Mouse (Mus musculus) lung, embryonic 15.5 days (tissue): ENCODE results near the gene Adgre1. TPM values are rescaled to one million over a fixed set of nuclear protein-coding genes. Genes with fewer than 3 reads are reported as not detected.

Source experiments
- ATAC-seq: fragments of 200-750 bp; cut with Nextera tagmentation; 2 replicates; pipeline ENCODE4 v1.8.0; 2017; ENCODE audit warnings: moderate number of reproducible peaks, borderline replicate concordance; ENCODE audit not compliant: low FRiP score, low TSS enrichment; ENCODE audit errors: extremely low read depth
- H3K27ac ChIP-seq: fragments of 300-500 bp; sonication (generic); 2 replicates; pipeline ENCODE4 v1.5.1; 2015; ENCODE audit warnings: moderate library complexity, mild to moderate bottlenecking, inconsistent platforms
- H3K27me3 ChIP-seq: fragments of 300-500 bp; sonication (generic); 2 replicates; pipeline ENCODE4 v1.6.1; 2015; ENCODE audit warnings: inconsistent platforms
- H3K36me3 ChIP-seq: fragments of 300-500 bp; sonication (generic); 2 replicates; pipeline ENCODE4 v1.6.1; 2015; ENCODE audit warnings: inconsistent platforms
- H3K4me1 ChIP-seq: fragments of 300-500 bp; sonication (generic); 2 replicates; pipeline ENCODE4 v1.6.1; 2015; ENCODE audit warnings: inconsistent platforms
- H3K4me2 ChIP-seq: fragments of 300-500 bp; sonication (generic); 2 replicates; pipeline ENCODE4 v1.6.1; 2015; ENCODE audit warnings: inconsistent platforms, mild to moderate bottlenecking, moderate library complexity
- H3K4me3 ChIP-seq: fragments of 300-500 bp; sonication (generic); 2 replicates; pipeline ENCODE4 v1.5.1; 2015; ENCODE audit warnings: mild to moderate bottlenecking, inconsistent platforms
- H3K9ac ChIP-seq: fragments of 300-500 bp; sonication (generic); 2 replicates; pipeline ENCODE4 v1.6.1; 2015; ENCODE audit warnings: inconsistent platforms
- H3K9me3 ChIP-seq: fragments of 300-500 bp; sonication (generic); 2 replicates; pipeline ENCODE4 v1.6.1; 2016; ENCODE audit warnings: inconsistent platforms
- WGBS: fragments of 180-500 bp; shearing (Covaris S2); methylation state at CpG from one replicate; pipeline ENCODE4 v1.1.7; 2015; 5-methylcytosine and 5-hydroxymethylcytosine counted together
- polyA plus RNA-seq: library from polyadenylated mRNA; unstranded; fragments of >200 nt; fragmentation: Nextera tagmentation; extraction: Ambion mirVana; gene quantifications from 2 replicates; pipeline ENCODE4 v1.2.1, GENCODE M21; 2015

Gene Adgre1
- polyA plus RNA-seq, 1 experiment from 2014 or later, result 5.0 TPM

DNA sequence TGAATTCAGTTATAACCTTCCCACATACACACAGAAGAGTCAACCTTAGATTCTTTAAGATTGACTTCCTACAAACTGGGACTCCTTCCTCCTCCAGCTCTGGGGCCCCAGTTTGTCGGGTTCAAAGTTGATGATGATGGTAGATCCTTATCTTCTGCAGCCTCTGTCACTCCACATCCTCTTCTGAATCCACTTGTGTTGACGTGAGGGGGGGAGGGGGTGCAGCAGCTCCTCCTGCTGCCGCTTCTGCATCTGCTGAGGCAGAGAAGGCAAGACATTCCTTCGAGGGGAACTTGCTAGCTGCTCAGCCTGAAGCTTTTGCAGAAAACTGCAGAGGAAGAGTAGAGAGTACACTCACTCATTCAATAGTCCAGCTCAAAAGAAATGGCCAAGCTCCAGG is 16.9 kb upstream of the Adgre1 start:
- Histone ChIP-seq H3K27me3 (no peaks in the 10 kb centered on the region), H3K4me1 (no peaks in the 10 kb centered on the region), H3K4me2 (no peak overlapping the region), H3K9ac (no peak overlapping the region), H3K4me3 (no peak overlapping the region), H3K27ac (no peak overlapping the region), H3K9me3 (no peaks in the 10 kb centered on the region), H3K36me3 (no peaks in the 10 kb centered on the region)
- ATAC-seq, result no peak
- WGBS, result 66% methylated on average over 4 of the region's 4 CpGs

GRCm38 (mm10) chr17:57344029-57344707 is 14.3 kb upstream of the Adgre1 start:
- H3K4me1 ChIP-seq, result no peaks in the 10 kb centered on the region
- 59% methylated on average over 2 of the region's 2 CpGs for WGBS
- H3K27ac ChIP-seq, result no peak overlapping the region
- H3K27me3 ChIP-seq, result no peaks in the 10 kb centered on the region
- no peak overlapping the region for H3K4me2 ChIP-seq
- H3K4me3 ChIP-seq, result no peak overlapping the region
- no peaks in the 10 kb centered on the region for H3K36me3 ChIP-seq
- ATAC-seq, result no peak
- no peaks in the 10 kb centered on the region for H3K9me3 ChIP-seq
- H3K9ac ChIP-seq, result no peak overlapping the region

- Histone ChIP-seq H3K4me2 (no peak overlapping the region), H3K4me3 (no peak overlapping the region), H3K4me1 (no peaks in the 10 kb centered on the region), H3K36me3 (no peaks in the 10 kb centered on the region), H3K9me3 (no peaks in the 10 kb centered on the region), H3K9ac (no peak overlapping the region), H3K27ac (no peak overlapping the region), H3K27me3 (no peaks in the 10 kb centered on the region)
- no peak for ATAC-seq
- WGBS, result 55% methylated on average over 6 of the region's 6 CpGs
Measured at GRCm38 (mm10) chr17:57347017-57347416, 11.5 kb upstream of the Adgre1 start.

GRCm38 (mm10) chr17:57347781-57348180 is 10.7 kb upstream of the Adgre1 start:
- Histone ChIP-seq H3K4me3 (no peak overlapping the region), H3K9ac (no peak overlapping the region), H3K27me3 (no peaks in the 10 kb centered on the region), H3K4me2 (no peak overlapping the region), H3K36me3 (no peaks in the 10 kb centered on the region), H3K27ac (no peak overlapping the region), H3K4me1 (no peaks in the 10 kb centered on the region), H3K9me3 (no peaks in the 10 kb centered on the region)
- no peak for ATAC-seq
- 80% methylated on average over 2 of the region's 2 CpGs for WGBS

- 70% methylated on average over 5 of the region's 5 CpGs for WGBS
- Histone ChIP-seq H3K4me3 (no peak overlapping the region), H3K36me3 (no peaks in the 10 kb centered on the region), H3K27me3 (no peaks in the 10 kb centered on the region), H3K4me2 (no peak overlapping the region), H3K9ac (no peak overlapping the region), H3K27ac (no peak overlapping the region), H3K9me3 (no peaks in the 10 kb centered on the region), H3K4me1 (no peaks in the 10 kb centered on the region)
- ATAC-seq, result no peak
Measured at GRCm38 (mm10) chr17:57349067-57349466, 9.4 kb upstream of the Adgre1 start.

DNA sequence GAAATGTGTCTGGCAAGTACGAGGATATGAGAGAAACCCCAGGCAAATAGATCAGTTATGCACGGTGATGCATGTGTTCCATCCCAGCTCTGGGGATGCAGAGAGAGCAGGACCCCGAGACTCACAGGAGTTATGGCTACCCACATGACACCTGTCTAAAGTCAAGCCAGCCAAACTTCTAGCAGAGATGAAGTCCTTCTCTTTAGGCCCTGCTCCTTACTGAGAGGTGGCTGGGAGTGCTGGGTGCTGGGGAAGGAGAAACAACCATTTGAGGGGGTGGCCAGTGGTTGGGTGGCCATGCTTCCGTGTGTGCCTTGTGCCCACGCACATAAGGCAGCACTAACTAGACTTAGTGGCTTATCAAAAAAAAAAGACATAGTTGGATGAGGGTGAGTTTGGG is 8.3 kb upstream of the Adgre1 start:
- no peak for ATAC-seq
- H3K9ac ChIP-seq, result no peak overlapping the region
- no peak overlapping the region for H3K27ac ChIP-seq
- H3K27me3 ChIP-seq, result no peaks in the 10 kb centered on the region
- no peak overlapping the region for H3K4me3 ChIP-seq
- no peaks in the 10 kb centered on the region for H3K4me1 ChIP-seq
- WGBS, result 85% methylated on average over 5 of the region's 5 CpGs
- no peaks in the 10 kb centered on the region for H3K9me3 ChIP-seq
- H3K36me3 ChIP-seq, result no peaks in the 10 kb centered on the region
- no peak overlapping the region for H3K4me2 ChIP-seq

DNA sequence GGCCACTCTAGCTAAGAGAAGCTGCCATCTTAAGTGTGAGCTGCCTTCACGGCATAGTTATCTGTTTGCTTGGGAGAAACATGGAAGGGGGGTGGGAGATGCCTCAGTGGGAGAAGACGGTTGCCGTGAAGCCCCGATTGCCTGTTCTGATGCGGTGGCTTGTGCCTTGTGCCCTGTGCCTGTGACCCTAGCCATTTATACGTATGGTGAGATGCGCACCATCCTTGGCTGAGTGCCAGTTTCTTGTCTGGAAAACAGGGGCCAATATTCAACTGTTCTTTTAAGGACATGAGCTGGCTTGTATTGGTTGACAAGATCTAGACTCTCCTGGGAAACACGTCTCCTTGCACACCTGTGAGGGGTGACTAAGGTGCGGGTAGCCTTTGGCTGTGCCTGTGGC is 7.4 kb upstream of the Adgre1 start:
- Histone ChIP-seq H3K9ac (no peak overlapping the region), H3K9me3 (no peaks in the 10 kb centered on the region), H3K27ac (no peak overlapping the region), H3K27me3 (no peaks in the 10 kb centered on the region), H3K4me1 (no peaks in the 10 kb centered on the region), H3K4me2 (no peak overlapping the region), H3K4me3 (no peak overlapping the region), H3K36me3 (no peaks in the 10 kb centered on the region)
- WGBS, result 81% methylated on average over 9 of the region's 9 CpGs
- no peak for ATAC-seq

DNA sequence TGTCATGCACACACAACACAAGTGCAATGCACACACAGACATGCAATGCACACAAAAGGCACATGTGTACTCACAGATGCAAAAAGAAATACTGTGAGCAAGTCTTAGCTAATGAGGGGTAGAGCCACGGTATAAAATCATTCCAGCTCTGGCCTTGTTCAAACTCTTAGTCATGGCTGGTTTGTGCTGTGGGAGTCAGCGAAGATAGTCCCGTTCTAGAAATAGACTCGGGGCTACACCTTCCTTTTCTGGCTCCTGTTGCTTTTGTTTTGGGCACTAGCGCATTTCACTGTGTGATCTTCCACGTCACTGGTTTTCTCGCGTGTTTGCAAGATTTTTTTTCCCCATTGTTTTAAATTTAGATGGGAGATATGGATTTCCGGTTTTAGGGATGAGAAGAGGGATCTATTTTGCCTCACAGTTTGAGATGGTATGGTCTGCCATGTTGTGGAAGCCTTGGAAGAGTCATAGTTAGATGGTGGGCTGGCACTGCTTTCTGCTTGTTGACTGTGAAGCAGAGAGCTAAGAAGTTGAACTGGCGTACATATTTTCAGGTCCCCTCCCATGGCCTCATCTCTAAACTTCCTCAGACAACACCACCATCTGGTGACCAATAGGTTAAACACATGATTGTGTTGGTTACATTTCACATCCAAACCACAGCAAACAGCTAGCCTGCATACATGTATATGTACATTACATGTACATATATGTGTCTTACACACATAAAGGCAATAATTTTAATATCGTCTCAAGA is 1.2 kb downstream of the Adgre1 start:
- no peak for ATAC-seq
- no peak overlapping the region for H3K9ac ChIP-seq
- no peaks in the 10 kb centered on the region for H3K27me3 ChIP-seq
- 79% methylated on average over 11 of the region's 11 CpGs for WGBS
- H3K4me3 ChIP-seq, result no peak overlapping the region
- no peaks in the 10 kb centered on the region for H3K36me3 ChIP-seq
- H3K4me2 ChIP-seq, result no peak overlapping the region
- H3K4me1 ChIP-seq, result no peaks in the 10 kb centered on the region
- no peak overlapping the region for H3K27ac ChIP-seq
- H3K9me3 ChIP-seq, result no peaks in the 10 kb centered on the region

Other genes starting within 250 kb of the Adgre1 start
- gene Cd70, start 208.9 kb upstream of the Adgre1 start, polyA plus RNA-seq, result not detected in 2 replicates
- 0.33 and 0.36 TPM in 2 replicates for gene Tnfsf14, start 164.5 kb upstream of the Adgre1 start, polyA plus RNA-seq
- 2.5 and 3.7 TPM in 2 replicates for gene C3, start 130.6 kb upstream of the Adgre1 start, polyA plus RNA-seq
- 33.1 and 37.3 TPM in 2 replicates for gene Gpr108, start 110.2 kb upstream of the Adgre1 start, polyA plus RNA-seq
- gene Trip10, start 109.2 kb upstream of the Adgre1 start, polyA plus RNA-seq, result 49.0 TPM in 2 replicates
- 3.2 and 6.1 TPM in 2 replicates for gene Vav1, start 79.6 kb upstream of the Adgre1 start, polyA plus RNA-seq
- not detected in 2 replicates for gene Vmn2r120, start 186.8 kb downstream of the Adgre1 start, polyA plus RNA-seq